Mouse (Mus musculus) hindbrain, embryonic 11.5 days (tissue): ENCODE results near the gene Olfr558. TPM values are rescaled to one million over a fixed set of nuclear protein-coding genes. Genes with fewer than 3 reads are reported as not detected.

Experiments used
- ATAC-seq: fragments of 200-750 bp; cut with Nextera tagmentation; 2 replicates; pipeline ENCODE4 v1.8.0; 2017; ENCODE audit warnings: mild to moderate bottlenecking, moderate TSS enrichment, moderate library complexity; ENCODE audit not compliant: low FRiP score
- DNase-seq: peaks from one replicate; pipeline ENCODE4 v3.0.0-alpha.2; 2015; ENCODE audit warnings: low spot score
- H3K27ac ChIP-seq: fragments of 300-500 bp; sonication (generic); 2 replicates; pipeline ENCODE4 v1.5.1; 2014; ENCODE audit warnings: mild to moderate bottlenecking, low read depth, low read length
- H3K27me3 ChIP-seq: fragments of 300-500 bp; sonication (generic); 2 replicates; pipeline ENCODE4 v1.6.1; 2014; ENCODE audit warnings: mild to moderate bottlenecking, low read length, moderate library complexity, mixed read lengths; ENCODE audit not compliant: control insufficient read depth, insufficient read depth
- H3K36me3 ChIP-seq: fragments of 300-500 bp; sonication (generic); 2 replicates; pipeline ENCODE4 v1.6.1; 2014; ENCODE audit warnings: mild to moderate bottlenecking, low read length, moderate library complexity, mixed read lengths; ENCODE audit not compliant: control insufficient read depth, insufficient read depth
- H3K4me1 ChIP-seq: fragments of 300-500 bp; sonication (generic); replicated peaks from 2 replicates; pipeline ENCODE4 v1.6.1; 2014; ENCODE audit warnings: low read length, mixed read lengths; ENCODE audit not compliant: control insufficient read depth, insufficient read depth
- H3K4me2 ChIP-seq: fragments of 300-500 bp; sonication (generic); replicated peaks from 2 replicates; pipeline ENCODE4 v1.6.1; 2014; ENCODE audit warnings: mild to moderate bottlenecking, low read depth, low read length
- H3K4me3 ChIP-seq: fragments of 300-500 bp; sonication (generic); 2 replicates; pipeline ENCODE4 v1.5.1; 2014; ENCODE audit warnings: low read depth, low read length
- H3K9ac ChIP-seq: fragments of 300-500 bp; sonication (generic); 2 replicates; pipeline ENCODE4 v1.6.1; 2014; ENCODE audit warnings: low read depth, low read length
- H3K9me3 ChIP-seq: fragments of 300-500 bp; sonication (generic); 2 replicates; pipeline ENCODE4 v1.6.1; 2016; ENCODE audit warnings: low read length; ENCODE audit not compliant: control insufficient read depth
- WGBS: fragments of 180-500 bp; shearing (Covaris S2); extraction: QIAGEN DNeasy Blood & Tissue Kit; methylation state at CpG from one replicate; pipeline ENCODE4 v1.1.7; 2014; 5-methylcytosine and 5-hydroxymethylcytosine counted together
- polyA plus RNA-seq: library from polyadenylated mRNA; unstranded; fragments of >200 nt; fragmentation: Nextera tagmentation; extraction: Ambion mirVana; gene quantifications from 2 replicates; pipeline ENCODE4 v1.2.1, GENCODE M21; 2014

Gene Olfr558
- polyA plus RNA-seq, 1 experiment from 2014 or later, result not detected

- WGBS, result 88% methylated on average over 7 of the region's 7 CpGs
- no peaks in the 10 kb centered on the region for H3K36me3 ChIP-seq
- no peaks in the 10 kb centered on the region for H3K9me3 ChIP-seq
- H3K4me1 ChIP-seq, result no peaks in the 10 kb centered on the region
- no peaks in the 10 kb centered on the region for H3K27me3 ChIP-seq
- H3K9ac ChIP-seq, result no peak overlapping the region
- no peak overlapping the region for H3K4me3 ChIP-seq
- H3K27ac ChIP-seq, result no peak overlapping the region
- ATAC-seq (no peak), DNase-seq (no peak)
- H3K4me2 ChIP-seq, result no peak overlapping the region
Measured at GRCm38 (mm10) chr7:102698461-102698860, 3.6 kb upstream of the Olfr558 start.

- ATAC-seq (no peak), DNase-seq (no peak)
- Histone ChIP-seq H3K4me2 (no peak within 1 kb of the TSS), H3K27me3 (no peaks in the 10 kb centered on the region), H3K4me1 (no peaks in the 10 kb centered on the region), H3K9me3 (no peaks in the 10 kb centered on the region), H3K4me3 (no peak within 1 kb of the TSS), H3K36me3 (no peaks in the 10 kb centered on the region), H3K27ac (no peak within 1 kb of the TSS), H3K9ac (no peak within 1 kb of the TSS)
- WGBS, result 48% methylated on average over 1 of the region's 1 CpGs
Measured at GRCm38 (mm10) chr7:102718970-102719369, 17.0 kb downstream of the Olfr558 start, which contains the start of gene Olfr33. Gene Olfr33, minus strand, starts transcription at chr7:102719070.

- no peaks in the 10 kb centered on the region for H3K9me3 ChIP-seq
- H3K4me2 ChIP-seq, result no peak within 1 kb of the TSS
- H3K4me3 ChIP-seq, result no peak within 1 kb of the TSS
- no peaks in the 10 kb centered on the region for H3K36me3 ChIP-seq
- no peaks in the 10 kb centered on the region for H3K27me3 ChIP-seq
- DNase-seq (no peak), ATAC-seq (no peak)
- H3K27ac ChIP-seq, result no peak within 1 kb of the TSS
- H3K4me1 ChIP-seq, result no peaks in the 10 kb centered on the region
- H3K9ac ChIP-seq, result no peak within 1 kb of the TSS
Measured at GRCm38 (mm10) chr7:102727391-102727790, 25.4 kb downstream of the Olfr558 start, which contains the start of gene Olfr559. Gene Olfr559, minus strand, starts transcription at chr7:102727491.

- no peak overlapping the region for H3K9ac ChIP-seq
- no peak for ATAC-seq
- H3K27me3 ChIP-seq, result no peaks in the 10 kb centered on the region
- H3K27ac ChIP-seq, result no peak overlapping the region
- no peaks in the 10 kb centered on the region for H3K9me3 ChIP-seq
- no peaks in the 10 kb centered on the region for H3K36me3 ChIP-seq
- no peak overlapping the region for H3K4me2 ChIP-seq
- WGBS, result 50% methylated on average over 1 of the region's 1 CpGs
- H3K4me3 ChIP-seq, result no peak overlapping the region
- no peaks in the 10 kb centered on the region for H3K4me1 ChIP-seq
- DNase-seq, result no peak
Measured at GRCm38 (mm10) chr7:102733793-102734192, 31.8 kb downstream of the Olfr558 start.

GRCm38 (mm10) chr7:102737705-102738104 lies 35.7 kb downstream of the Olfr558 start:
- Histone ChIP-seq H3K27ac (no peak overlapping the region), H3K4me3 (no peak overlapping the region), H3K4me2 (no peak overlapping the region), H3K9ac (no peak overlapping the region), H3K36me3 (no peaks in the 10 kb centered on the region), H3K4me1 (no peaks in the 10 kb centered on the region), H3K9me3 (no peaks in the 10 kb centered on the region), H3K27me3 (no peaks in the 10 kb centered on the region)
- 48% methylated on average over 2 of the region's 2 CpGs for WGBS
- ATAC-seq (no peak), DNase-seq (no peak)

GRCm38 (mm10) chr7:102752086-102752485 lies 50.1 kb downstream of the Olfr558 start:
- H3K4me1 ChIP-seq, result no peaks in the 10 kb centered on the region
- H3K27ac ChIP-seq, result no peak overlapping the region
- no peak overlapping the region for H3K9ac ChIP-seq
- no peaks in the 10 kb centered on the region for H3K27me3 ChIP-seq
- no peak for DNase-seq
- H3K9me3 ChIP-seq, result no peaks in the 10 kb centered on the region
- no peak for ATAC-seq
- H3K36me3 ChIP-seq, result no peaks in the 10 kb centered on the region
- no peak overlapping the region for H3K4me2 ChIP-seq
- no peak overlapping the region for H3K4me3 ChIP-seq
- 22% methylated on average over 1 of the region's 1 CpGs for WGBS

- Histone ChIP-seq H3K27ac (no peak within 1 kb of the TSS), H3K4me2 (no peak within 1 kb of the TSS), H3K36me3 (no peaks in the 10 kb centered on the region), H3K27me3 (no peaks in the 10 kb centered on the region), H3K9me3 (no peaks in the 10 kb centered on the region), H3K4me1 (no peaks in the 10 kb centered on the region), H3K9ac (no peak within 1 kb of the TSS), H3K4me3 (no peak within 1 kb of the TSS)
- ATAC-seq (no peak), DNase-seq (no peak)
- WGBS, result 87% methylated on average over 4 of the region's 4 CpGs
Measured at GRCm38 (mm10) chr7:102759266-102759665, 57.3 kb downstream of the Olfr558 start, which contains the start of the genes Olfr560 and Olfr78. Gene Olfr560, minus strand, starts transcription at chr7:102759366. Gene Olfr78, minus strand, starts transcription at chr7:102759471.

Other genes with a start within 250 kb of the Olfr558 start
- 0.31 and 1.1 TPM in 2 replicates for gene Olfr543, start 220.5 kb upstream of the Olfr558 start, polyA plus RNA-seq
- gene Olfr544, start 213.9 kb upstream of the Olfr558 start, polyA plus RNA-seq, result 0.08 and 0.23 TPM in 2 replicates
- gene Olfr545, start 202.6 kb upstream of the Olfr558 start, polyA plus RNA-seq, result not detected in 2 replicates
- not detected in 2 replicates for gene Olfr547, start 167.5 kb upstream of the Olfr558 start, polyA plus RNA-seq
- not detected in 2 replicates for gene Olfr548-ps1, start 161.3 kb upstream of the Olfr558 start, polyA plus RNA-seq
- not detected in 2 replicates for gene Olfr549, start 152.3 kb upstream of the Olfr558 start, polyA plus RNA-seq
- 0.32 and 1.1 TPM in 2 replicates for gene Trim21, start 136.7 kb upstream of the Olfr558 start, polyA plus RNA-seq
- gene Olfr550, start 130.8 kb upstream of the Olfr558 start, polyA plus RNA-seq, result not detected in 2 replicates
- gene Olfr551, start 110.3 kb upstream of the Olfr558 start, polyA plus RNA-seq, result not detected in 2 replicates
- gene Olfr552, start 104.4 kb upstream of the Olfr558 start, polyA plus RNA-seq, result not detected in 2 replicates
- not detected in 2 replicates for gene Olfr553, start 84.0 kb upstream of the Olfr558 start, polyA plus RNA-seq
- gene Olfr554, start 63.8 kb upstream of the Olfr558 start, polyA plus RNA-seq, result not detected in 2 replicates
- not detected in 2 replicates for gene Olfr555, start 43.4 kb upstream of the Olfr558 start, polyA plus RNA-seq
- not detected in 2 replicates for gene Olfr556, start 37.3 kb upstream of the Olfr558 start, polyA plus RNA-seq
- gene Trim68, start 14.9 kb upstream of the Olfr558 start, polyA plus RNA-seq, result 9.3 and 9.5 TPM in 2 replicates
- not detected in 2 replicates for gene Olfr557, start 6.3 kb upstream of the Olfr558 start, polyA plus RNA-seq
- gene Olfr33, start 16.9 kb downstream of the Olfr558 start, polyA plus RNA-seq, result not detected in 2 replicates
- not detected in 2 replicates for gene Olfr559, start 25.3 kb downstream of the Olfr558 start, polyA plus RNA-seq
- gene Olfr560, start 57.2 kb downstream of the Olfr558 start, polyA plus RNA-seq, result not detected in 2 replicates
- gene Olfr78, start 57.3 kb downstream of the Olfr558 start, polyA plus RNA-seq, result 0.14 TPM in 1 of 2 replicates, not detected in the other
- gene Olfr561, start 69.0 kb downstream of the Olfr558 start, polyA plus RNA-seq, result not detected in 2 replicates
- not detected in 2 replicates for gene Olfr564, start 101.3 kb downstream of the Olfr558 start, polyA plus RNA-seq
- not detected in 2 replicates for gene Olfr566, start 156.6 kb downstream of the Olfr558 start, polyA plus RNA-seq
- not detected in 2 replicates for gene Olfr568, start 174.9 kb downstream of the Olfr558 start, polyA plus RNA-seq
- gene Olfr569, start 188.7 kb downstream of the Olfr558 start, polyA plus RNA-seq, result not detected in 2 replicates
- gene Olfr570, start 192.4 kb downstream of the Olfr558 start, polyA plus RNA-seq, result not detected in 2 replicates
- gene Olfr571, start 215.3 kb downstream of the Olfr558 start, polyA plus RNA-seq, result not detected in 2 replicates
- gene Olfr572, start 222.2 kb downstream of the Olfr558 start, polyA plus RNA-seq, result not detected in 2 replicates
- gene Olfr573-ps1, start 240.4 kb downstream of the Olfr558 start, polyA plus RNA-seq, result not detected in 2 replicates
- gene Olfr574, start 246.3 kb downstream of the Olfr558 start, polyA plus RNA-seq, result not detected in 2 replicates